Mouse (Mus musculus) hindbrain, embryonic 13.5 days (tissue): ENCODE measurements around the gene Fbxw13. TPM values are rescaled to one million over a fixed set of nuclear protein-coding genes. Genes with fewer than 3 reads are reported as not detected.

ENCODE experiments used
- polyA plus RNA-seq: library from polyadenylated mRNA; unstranded; fragments of >200 nt; fragmentation: Nextera tagmentation; extraction: Ambion mirVana; gene quantifications from 2 replicates; pipeline ENCODE4 v1.2.1, GENCODE M21; 2015

Gene Fbxw13
- polyA plus RNA-seq, 1 experiment from 2014 or later = not detected

Other genes with a start within 250 kb of the Fbxw13 start
- 1.1 and 1.7 TPM in 2 replicates for gene Col7a1, start 242.4 kb downstream of the Fbxw13 start, polyA plus RNA-seq
- not detected in 2 replicates for gene Ucn2, start 210.0 kb downstream of the Fbxw13 start, polyA plus RNA-seq
- gene Pfkfb4, start 204.2 kb downstream of the Fbxw13 start, polyA plus RNA-seq = 26.3 and 34.2 TPM in 2 replicates
- gene Shisa5, start 157.4 kb downstream of the Fbxw13 start, polyA plus RNA-seq = 64.6 and 66.2 TPM in 2 replicates
- gene Trex1, start 136.2 kb downstream of the Fbxw13 start, polyA plus RNA-seq = 12.9 and 15.2 TPM in 2 replicates
- 27.8 and 32.4 TPM in 2 replicates for gene Atrip, start 121.9 kb downstream of the Fbxw13 start, polyA plus RNA-seq
- gene Ccdc51, start 113.5 kb downstream of the Fbxw13 start, polyA plus RNA-seq = 14.6 and 14.7 TPM in 2 replicates
- gene Tma7, start 113.4 kb downstream of the Fbxw13 start, polyA plus RNA-seq = 741 and 764 TPM in 2 replicates
- 22.5 and 27.2 TPM in 2 replicates for gene Plxnb1, start 100.6 kb downstream of the Fbxw13 start, polyA plus RNA-seq
- not detected in 2 replicates for gene Fbxw21, start 33.9 kb downstream of the Fbxw13 start, polyA plus RNA-seq
- gene Fbxw20, start 38.8 kb upstream of the Fbxw13 start, polyA plus RNA-seq = not detected in 2 replicates
- gene Fbxw14, start 91.7 kb upstream of the Fbxw13 start, polyA plus RNA-seq = not detected in 2 replicates
- not detected in 2 replicates for gene Fbxw28, start 143.7 kb upstream of the Fbxw13 start, polyA plus RNA-seq
- gene Fbxw22, start 208.3 kb upstream of the Fbxw13 start, polyA plus RNA-seq = not detected in 2 replicates